Mouse (Mus musculus) embryonic facial prominence, embryonic 13.5 days (tissue): ENCODE data around the gene Atp5d. TPM values are rescaled to one million over a fixed set of nuclear protein-coding genes. Genes with fewer than 3 reads are reported as not detected.

Source experiments
- polyA plus RNA-seq: library from polyadenylated mRNA; unstranded; fragments of >200 nt; fragmentation: Nextera tagmentation; extraction: Ambion mirVana; gene quantifications from 2 replicates; pipeline ENCODE4 v1.2.1, GENCODE M21; 2015

Atp5d gene
- polyA plus RNA-seq, 1 experiment from 2014 or later: 491 TPM

Other genes starting within 250 kb of the Atp5d start
- not detected in 2 replicates for gene Cfd, start 247.8 kb upstream of the Atp5d start, polyA plus RNA-seq
- 47.6 and 49.3 TPM in 2 replicates for gene Med16, start 229.7 kb upstream of the Atp5d start, polyA plus RNA-seq
- gene Gm26602, start 227.8 kb upstream of the Atp5d start, polyA plus RNA-seq: 8.1 and 29.9 TPM in 2 replicates
- 0.98 and 1.3 TPM in 2 replicates for gene Kiss1r, start 221.7 kb upstream of the Atp5d start, polyA plus RNA-seq
- 190 and 206 TPM in 2 replicates for gene R3hdm4, start 217.4 kb upstream of the Atp5d start, polyA plus RNA-seq
- 5.3 and 6.9 TPM in 2 replicates for gene Arid3a, start 211.6 kb upstream of the Atp5d start, polyA plus RNA-seq
- 97.7 and 106 TPM in 2 replicates for gene Wdr18, start 178.5 kb upstream of the Atp5d start, polyA plus RNA-seq
- gene Grin3b, start 167.9 kb upstream of the Atp5d start, polyA plus RNA-seq: 0.52 and 0.83 TPM in 2 replicates
- gene Tmem259, start 154.3 kb upstream of the Atp5d start, polyA plus RNA-seq: 15.4 and 17.0 TPM in 2 replicates
- 298 and 319 TPM in 2 replicates for gene Cnn2, start 150.0 kb upstream of the Atp5d start, polyA plus RNA-seq
- gene Abca7, start 142.1 kb upstream of the Atp5d start, polyA plus RNA-seq: 2.2 and 2.6 TPM in 2 replicates
- 3.9 and 4.6 TPM in 2 replicates for gene Arhgap45, start 122.0 kb upstream of the Atp5d start, polyA plus RNA-seq
- gene Polr2e, start 98.8 kb upstream of the Atp5d start, polyA plus RNA-seq: 247 and 265 TPM in 2 replicates
- gene Gpx4, start 91.5 kb upstream of the Atp5d start, polyA plus RNA-seq: 445 and 488 TPM in 2 replicates
- gene Sbno2, start 33.1 kb upstream of the Atp5d start, polyA plus RNA-seq: 15.8 and 16.1 TPM in 2 replicates
- gene Stk11, start 22.8 kb upstream of the Atp5d start, polyA plus RNA-seq: 18.5 and 19.0 TPM in 2 replicates
- 6.8 and 9.8 TPM in 2 replicates for gene Cbarp, start 2.2 kb downstream of the Atp5d start, polyA plus RNA-seq
- 21.2 and 25.7 TPM in 2 replicates for gene Midn, start 9.6 kb downstream of the Atp5d start, polyA plus RNA-seq
- gene Cirbp, start 27.4 kb downstream of the Atp5d start, polyA plus RNA-seq: 142 and 162 TPM in 2 replicates
- 11.0 and 11.6 TPM in 2 replicates for gene 1600002K03Rik, start 34.3 kb downstream of the Atp5d start, polyA plus RNA-seq
- 26.8 and 38.8 TPM in 2 replicates for gene Efna2, start 40.9 kb downstream of the Atp5d start, polyA plus RNA-seq
- 96.1 and 97.6 TPM in 2 replicates for gene Mum1, start 87.8 kb downstream of the Atp5d start, polyA plus RNA-seq
- 266 and 299 TPM in 2 replicates for gene Ndufs7, start 110.5 kb downstream of the Atp5d start, polyA plus RNA-seq
- gene Gamt, start 122.4 kb downstream of the Atp5d start, polyA plus RNA-seq: 27.2 and 33.6 TPM in 2 replicates
- gene Dazap1, start 122.9 kb downstream of the Atp5d start, polyA plus RNA-seq: 66.0 and 70.6 TPM in 2 replicates
- 1,000 and 1,047 TPM in 2 replicates for gene Rps15, start 153.8 kb downstream of the Atp5d start, polyA plus RNA-seq
- gene Apc2, start 157.3 kb downstream of the Atp5d start, polyA plus RNA-seq: 9.3 and 9.4 TPM in 2 replicates
- gene 2310011J03Rik, start 181.9 kb downstream of the Atp5d start, polyA plus RNA-seq: 49.3 and 57.9 TPM in 2 replicates
- 4.4 and 4.9 TPM in 2 replicates for gene Pcsk4, start 190.9 kb downstream of the Atp5d start, polyA plus RNA-seq
- gene Reep6, start 191.3 kb downstream of the Atp5d start, polyA plus RNA-seq: 6.0 and 6.3 TPM in 2 replicates
- gene Adamtsl5, start 209.8 kb downstream of the Atp5d start, polyA plus RNA-seq: 3.2 and 4.3 TPM in 2 replicates
- gene Plk5, start 217.8 kb downstream of the Atp5d start, polyA plus RNA-seq: 1.8 and 2.6 TPM in 2 replicates
- gene Mex3d, start 249.0 kb downstream of the Atp5d start, polyA plus RNA-seq: 8.9 and 10.4 TPM in 2 replicates